Mouse (Mus musculus) embryonic stem cell, embryonic (primary cell): Measurements from ENCODE around the gene Cacna2d2.

Experiments used
- CTCF ChIA-PET, 4 experiments: fragments of 300-600 bp in 2 of 4; fragments of 350-600 bp in 2 of 4; sonication (Branson Sonifier 250); formaldehyde crosslinking; loops; one replicate each; lab custom pipeline; 2022; ENCODE audit warnings: inconsistent platforms in 2 of 4; lab: Charles Lee
- POLR2A ChIA-PET, 4 experiments: fragments of 300-600 bp in 2 of 4; fragments of 350-600 bp in 2 of 4; sonication (Branson Sonifier 250); formaldehyde crosslinking; loops; one replicate each; lab custom pipeline; 2022; ENCODE audit warnings: antibody characterized with exemption in 4 of 4, inconsistent platforms in 1 of 4; lab: Charles Lee

The Cacna2d2 gene

GRCm38 (mm10) chr9:107469213-107469795 is 69.9 kb downstream of the Cacna2d2 start:
- POLR2A ChIA-PET, result interaction anchor here in 2 of 4 experiments (1.2 to 1.4 kb wide), 3 partner anchors 18 to 173 kb away, joined by 3 to 6 read pairs (median 4); partner anchors contain the start of genes Cacna2d2 (in 1 of the 2) and Cish (in 1 of the 2)

GRCm38 (mm10) chr9:107470427-107470826 is 71.0 kb downstream of the Cacna2d2 start:
- CTCF ChIA-PET, result interaction anchor here in 3 of 4 experiments (0.6 to 2.0 kb wide), 9 partner anchors 8 to 96 kb away, joined by 3 to 7 read pairs (median 4); no protein-coding TSS in a partner anchor
- POLR2A ChIA-PET, result interaction anchor here in 3 of 4 experiments (1.2 to 1.4 kb wide), 4 partner anchors 17 to 174 kb away, joined by 3 to 6 read pairs (median 4); partner anchors contain the start of genes Cacna2d2 (in 1 of the 3) and Cish (in 1 of the 3)

More at GRCm38 (mm10) chr9:107469213-107469795, 69.9 kb downstream of the Cacna2d2 start:
- CTCF ChIA-PET, result interaction anchor here in 3 of 4 experiments (0.6 to 2.0 kb wide), 6 partner anchors 9 to 95 kb away, joined by 3 to 7 read pairs (median 4); no protein-coding TSS in a partner anchor

- ChIA-PET POLR2A (interaction anchor here in 1 of 4 experiments (1.4 kb wide), 1 partner anchor 13 kb away, joined by 5 read pairs; no protein-coding TSS in a partner anchor), CTCF (interaction anchor here in 2 of 4 experiments (1.2 to 1.7 kb wide), 3 partner anchors 11 kb away, joined by 4 to 5 read pairs (median 5); no protein-coding TSS in a partner anchor)
Observed at GRCm38 (mm10) chr9:107474016-107474415, 74.6 kb downstream of the Cacna2d2 start.

GRCm38 (mm10) chr9:107478979-107479378 is 79.6 kb downstream of the Cacna2d2 start:
- ChIA-PET CTCF (interaction anchor here (0.6 to 1.9 kb wide), 26 partner anchors 9 to 277 kb away, joined by 3 to 8 read pairs (median 3); partner anchors contain the start of genes Cyb561d2 (in 1 of the 4), Nprl2 (in 1 of the 4) and Tmem115 (in 1 of the 4)), POLR2A (interaction anchor here in 2 of 4 experiments (0.8 to 1.3 kb wide), 3 partner anchors 11 to 118 kb away, joined by 3 read pairs; no protein-coding TSS in a partner anchor)

GRCm38 (mm10) chr9:107479593-107479992 is 80.2 kb downstream of the Cacna2d2 start:
- CTCF ChIA-PET, result interaction anchor here in 2 of 4 experiments (1.3 to 1.9 kb wide), 6 partner anchors 9 to 133 kb away, joined by 3 to 8 read pairs (median 6); no protein-coding TSS in a partner anchor
- POLR2A ChIA-PET, result interaction anchor here in 1 of 4 experiments (0.8 to 1.3 kb wide), 2 partner anchors 11 to 119 kb away, joined by 3 read pairs; no protein-coding TSS in a partner anchor

GRCm38 (mm10) chr9:107480477-107481069 is 81.2 kb downstream of the Cacna2d2 start:
- CTCF ChIA-PET, result interaction anchor here in 2 of 4 experiments (0.5 to 1.5 kb wide), 6 partner anchors 8 to 1510 kb away, joined by 3 to 7 read pairs (median 3); no protein-coding TSS in a partner anchor

GRCm38 (mm10) chr9:107481340-107481739 is 81.9 kb downstream of the Cacna2d2 start:
- ChIA-PET CTCF (interaction anchor here in 3 of 4 experiments (0.5 to 1.0 kb wide), 6 partner anchors 18 to 1509 kb away, joined by 3 to 7 read pairs (median 4); no protein-coding TSS in a partner anchor), POLR2A (interaction anchor here in 1 of 4 experiments (0.8 to 1.0 kb wide), 3 partner anchors 10 to 72 kb away, joined by 3 to 5 read pairs (median 5); no protein-coding TSS in a partner anchor)

More at GRCm38 (mm10) chr9:107480477-107481069, 81.2 kb downstream of the Cacna2d2 start:
- POLR2A ChIA-PET, result interaction anchor here in 2 of 4 experiments (0.6 to 1.0 kb wide), 4 partner anchors 11 to 73 kb away, joined by 3 to 5 read pairs (median 4); no protein-coding TSS in a partner anchor

- CTCF ChIA-PET, result interaction anchor here in 1 of 4 experiments (0.6 to 1.0 kb wide), 2 partner anchors 130 to 795 kb away, joined by 3 to 4 read pairs; no protein-coding TSS in a partner anchor
Observed at GRCm38 (mm10) chr9:107482004-107482403, 82.6 kb downstream of the Cacna2d2 start.

GRCm38 (mm10) chr9:107482770-107483169 is 83.4 kb downstream of the Cacna2d2 start:
- ChIA-PET CTCF (no interaction called here), POLR2A (no interaction called here)

More at GRCm38 (mm10) chr9:107482004-107482403, 82.6 kb downstream of the Cacna2d2 start:
- POLR2A ChIA-PET, result no interaction called here

GRCm38 (mm10) chr9:107483714-107484113 is 84.3 kb downstream of the Cacna2d2 start:
- POLR2A ChIA-PET, result interaction anchor here in 1 of 4 experiments (1.0 to 1.1 kb wide), 2 partner anchors 143 to 155 kb away, joined by 3 read pairs; partner anchors contain the start of gene 6430571L13Rik
- CTCF ChIA-PET, result interaction anchor here in 2 of 4 experiments (0.8 to 1.4 kb wide), 3 partner anchors 20 to 109 kb away, joined by 3 to 4 read pairs (median 3); no protein-coding TSS in a partner anchor

GRCm38 (mm10) chr9:107484302-107484701 is 84.9 kb downstream of the Cacna2d2 start:
- CTCF ChIA-PET, result interaction anchor here in 3 of 4 experiments (0.6 to 1.5 kb wide), 8 partner anchors 14 to 110 kb away, joined by 3 to 6 read pairs (median 4); partner anchors contain the start of gene Cacna2d2 (in 1 of the 3)
- POLR2A ChIA-PET, result interaction anchor here in 3 of 4 experiments (0.6 to 1.5 kb wide), 6 partner anchors 13 to 592 kb away, joined by 3 read pairs; partner anchors contain the start of genes 6430571L13Rik (in 1 of the 3) and Manf (in 1 of the 3)

GRCm38 (mm10) chr9:107484766-107485165 is 85.4 kb downstream of the Cacna2d2 start:
- CTCF ChIA-PET, result interaction anchor here (0.6 to 1.5 kb wide), 8 partner anchors 15 to 128 kb away, joined by 3 to 14 read pairs (median 4); partner anchors contain the start of gene Cacna2d2 (in 1 of the 4)
- POLR2A ChIA-PET, result interaction anchor here (0.6 to 1.5 kb wide), 8 partner anchors 8 to 593 kb away, joined by 3 read pairs; partner anchors contain the start of genes 6430571L13Rik (in 1 of the 4) and Manf (in 1 of the 4)

- POLR2A ChIA-PET, result interaction anchor here in 3 of 4 experiments (0.6 to 1.7 kb wide), 25 partner anchors 8 to 189 kb away, joined by 3 to 10 read pairs (median 3); partner anchors contain the start of genes Cacna2d2 (in 2 of the 3), 6430571L13Rik (in 1 of the 3), Cyb561d2 (in 1 of the 3) and Nprl2 (in 1 of the 3)
- CTCF ChIA-PET, result interaction anchor here in 1 of 4 experiments (1.0 to 1.3 kb wide), 2 partner anchors 111 to 126 kb away, joined by 3 to 4 read pairs; no protein-coding TSS in a partner anchor
Observed at GRCm38 (mm10) chr9:107486086-107486485, 86.7 kb downstream of the Cacna2d2 start.

- ChIA-PET POLR2A (interaction anchor here (0.6 to 1.7 kb wide), 31 partner anchors 8 to 534 kb away, joined by 3 to 10 read pairs (median 3); partner anchors contain the start of genes Cacna2d2 (in 2 of the 4), 6430571L13Rik (in 1 of the 4), Cyb561d2 (in 1 of the 4) and Nprl2 (in 1 of the 4)), CTCF (interaction anchor here in 3 of 4 experiments (0.5 to 1.5 kb wide), 5 partner anchors 23 to 179 kb away, joined by 3 to 5 read pairs (median 4); no protein-coding TSS in a partner anchor)
Observed at GRCm38 (mm10) chr9:107486507-107487225, 87.3 kb downstream of the Cacna2d2 start.

GRCm38 (mm10) chr9:107490146-107490545 is 90.7 kb downstream of the Cacna2d2 start:
- POLR2A ChIA-PET, result interaction anchor here in 1 of 4 experiments (0.8 to 0.9 kb wide), 2 partner anchors 11 to 32 kb away, joined by 3 read pairs; no protein-coding TSS in a partner anchor
- CTCF ChIA-PET, result no interaction called here

GRCm38 (mm10) chr9:107490625-107491024 is 91.2 kb downstream of the Cacna2d2 start:
- ChIA-PET POLR2A (interaction anchor here in 1 of 4 experiments (0.8 to 0.9 kb wide), 3 partner anchors 10 to 31 kb away, joined by 3 to 5 read pairs (median 3); no protein-coding TSS in a partner anchor), CTCF (interaction anchor here in 1 of 4 experiments (0.7 kb wide), 1 partner anchor 1049 kb away, joined by 8 read pairs; no protein-coding TSS in a partner anchor)
